Mouse (Mus musculus): ENCODE results near the gene Pign. TPM values are rescaled to one million over a fixed set of nuclear protein-coding genes. Genes with fewer than 3 reads are reported as not detected.

Pign gene
- total and polyA plus RNA-seq, 2 experiments from 2014 or later = 5.7 to 14.7 TPM

- no peak overlapping the region for H3K27ac ChIP-seq (ENCODE audit: low read depth)
- no peaks in the 10 kb centered on the region for H3K27me3 ChIP-seq (ENCODE audit: control insufficient read depth, insufficient read depth, low read length)
- no peaks in the 10 kb centered on the region for H3K4me1 ChIP-seq (ENCODE audit: control insufficient read depth, insufficient read depth)
- TF ChIP-seq CTCF (IDR thresholded peaks at IDR 0.05; ENCODE audit: low read depth) (no peak), EP300 (IDR thresholded peaks at IDR 0.05; ENCODE audit: low read depth) (no peak)
- no peak overlapping the region for H3K4me3 ChIP-seq (ENCODE audit: low read depth, low read length)
- no peak for DNase-seq (ENCODE audit: low spot score)
- no peak overlapping the region for H3K4me2 ChIP-seq (ENCODE audit: low read depth, low read length)
- ATAC-seq (ENCODE audit: insufficient read depth, low read depth) = no peak
- no peaks in the 10 kb centered on the region for H3K9me3 ChIP-seq (replicated peaks; ENCODE audit: control insufficient read depth, low read length)
- no peak overlapping the region for H3K9ac ChIP-seq (replicated peaks; ENCODE audit: low read depth, low read length)
- peaks cover 17% of the 10 kb centered on the region for H3K36me3 ChIP-seq (replicated peaks; ENCODE audit: control insufficient read depth, insufficient read depth, low read length)
- WGBS = 82% methylated on average over 2 of the region's 2 CpGs
Measured at GRCm38 (mm10) chr1:105695581-105695980, 32.1 kb upstream of the Pign start.

GRCm38 (mm10) chr1:105685501-105685900 is 22.0 kb upstream of the Pign start:
- no peaks in the 10 kb centered on the region for H3K27me3 ChIP-seq (ENCODE audit: control insufficient read depth, insufficient read depth, low read length)
- DNase-seq (ENCODE audit: low spot score) (no peak), ATAC-seq (ENCODE audit: insufficient read depth, low read depth) (no peak)
- TF ChIP-seq CTCF (IDR thresholded peaks at IDR 0.05; ENCODE audit: low read depth) = no peak
- no peak for TF ChIP-seq EP300 (IDR thresholded peaks at IDR 0.05; ENCODE audit: low read depth)
- 93% methylated on average over 3 of the region's 3 CpGs for WGBS
- H3K36me3 ChIP-seq (replicated peaks; ENCODE audit: control insufficient read depth, insufficient read depth, low read length) = 0 out of 2 replicates have a peak, but pooled peaks cover 4% of the 10 kb centered on the region
- no peaks in the 10 kb centered on the region for H3K4me1 ChIP-seq (ENCODE audit: control insufficient read depth, insufficient read depth)
- no peak overlapping the region for H3K4me3 ChIP-seq (ENCODE audit: low read depth, low read length)
- H3K27ac ChIP-seq (ENCODE audit: low read depth) = no peak overlapping the region
- H3K4me2 ChIP-seq (ENCODE audit: low read depth, low read length) = no peak overlapping the region
- H3K9ac ChIP-seq (replicated peaks; ENCODE audit: low read depth, low read length) = no peak overlapping the region
- no peaks in the 10 kb centered on the region for H3K9me3 ChIP-seq (replicated peaks; ENCODE audit: control insufficient read depth, low read length)

GRCm38 (mm10) chr1:105680587-105680986 is 17.1 kb upstream of the Pign start:
- TF ChIP-seq EP300 (IDR thresholded peaks at IDR 0.05; ENCODE audit: low read depth) (no peak), CTCF (IDR thresholded peaks at IDR 0.05; ENCODE audit: low read depth) (peak; percentile 50)
- H3K27me3 ChIP-seq (ENCODE audit: control insufficient read depth, insufficient read depth, low read length) = no peaks in the 10 kb centered on the region
- H3K4me1 ChIP-seq (ENCODE audit: control insufficient read depth, insufficient read depth) = no peaks in the 10 kb centered on the region
- no peaks in the 10 kb centered on the region for H3K9me3 ChIP-seq (replicated peaks; ENCODE audit: control insufficient read depth, low read length)
- DNase-seq (ENCODE audit: low spot score) (peak; percentile 17), ATAC-seq (ENCODE audit: insufficient read depth, low read depth) (no peak; the same call in 1 of the 2 replicates)
- WGBS = 74% methylated on average over 1 of the region's 1 CpGs
- H3K4me3 ChIP-seq (ENCODE audit: low read depth, low read length) = no peak overlapping the region
- no peak overlapping the region for H3K4me2 ChIP-seq (ENCODE audit: low read depth, low read length)
- H3K9ac ChIP-seq (replicated peaks; ENCODE audit: low read depth, low read length) = no peak overlapping the region
- 0 out of 2 replicates have a peak, but pooled peaks cover 4% of the 10 kb centered on the region for H3K36me3 ChIP-seq (replicated peaks; ENCODE audit: control insufficient read depth, insufficient read depth, low read length)
- no peak overlapping the region for H3K27ac ChIP-seq (ENCODE audit: low read depth)

GRCm38 (mm10) chr1:105674763-105675162 is 11.3 kb upstream of the Pign start:
- Histone ChIP-seq H3K27me3 (ENCODE audit: control insufficient read depth, insufficient read depth, low read length) (no peaks in the 10 kb centered on the region), H3K9ac (replicated peaks; ENCODE audit: low read depth, low read length) (no peak overlapping the region), H3K4me3 (ENCODE audit: low read depth, low read length) (no peak overlapping the region), H3K36me3 (replicated peaks; ENCODE audit: control insufficient read depth, insufficient read depth, low read length) (0 out of 2 replicates have a peak, but pooled peaks cover 4% of the 10 kb centered on the region), H3K9me3 (replicated peaks; ENCODE audit: control insufficient read depth, low read length) (no peaks in the 10 kb centered on the region), H3K4me2 (ENCODE audit: low read depth, low read length) (no peak overlapping the region), H3K4me1 (ENCODE audit: control insufficient read depth, insufficient read depth) (no peaks in the 10 kb centered on the region), H3K27ac (ENCODE audit: low read depth) (no peak overlapping the region)
- no peak for DNase-seq (ENCODE audit: low spot score)
- no peak for ATAC-seq (ENCODE audit: insufficient read depth, low read depth)
- WGBS = 87% methylated on average over 2 of the region's 2 CpGs
- no peak for TF ChIP-seq EP300 (IDR thresholded peaks at IDR 0.05; ENCODE audit: low read depth)
- TF ChIP-seq CTCF (IDR thresholded peaks at IDR 0.05; ENCODE audit: low read depth) = no peak

- no peak for ATAC-seq (ENCODE audit: insufficient read depth, low read depth)
- no peaks in the 10 kb centered on the region for H3K9me3 ChIP-seq (replicated peaks; ENCODE audit: control insufficient read depth, low read length)
- 0 out of 2 replicates have a peak, but pooled peaks cover 10% of the 10 kb centered on the region for H3K4me1 ChIP-seq (ENCODE audit: control insufficient read depth, insufficient read depth)
- H3K36me3 ChIP-seq (replicated peaks; ENCODE audit: control insufficient read depth, insufficient read depth, low read length) = no peaks in the 10 kb centered on the region
- TF ChIP-seq EP300 (IDR thresholded peaks at IDR 0.05; ENCODE audit: low read depth) (no peak), CTCF (IDR thresholded peaks at IDR 0.05; ENCODE audit: low read depth) (no peak)
- no peak for DNase-seq (ENCODE audit: low spot score)
- no peak overlapping the region for H3K4me3 ChIP-seq (ENCODE audit: low read depth, low read length)
- no peak overlapping the region for H3K9ac ChIP-seq (replicated peaks; ENCODE audit: low read depth, low read length)
- no peaks in the 10 kb centered on the region for H3K27me3 ChIP-seq (ENCODE audit: control insufficient read depth, insufficient read depth, low read length)
- no peak overlapping the region for H3K4me2 ChIP-seq (ENCODE audit: low read depth, low read length)
- H3K27ac ChIP-seq (ENCODE audit: low read depth) = no peak overlapping the region
Measured at GRCm38 (mm10) chr1:105669700-105670099, 6.2 kb upstream of the Pign start.

Data from heart, postnatal 0 days (tissue).